Mouse (Mus musculus) mature B cell (primary cell): ENCODE measurements around the gene Abca13.
"Not testable (repeated sequence)": the region's sequence is repeated elsewhere in the genome, so short reads cannot be mapped to it uniquely, and the experiment has no call there.

Source experiments
- in situ Hi-C: fragments of 300-500 bp; cut with MboI; formaldehyde crosslinking; loops from 2 replicates; pipeline ENCODE4 v1.14.3; 2019

Gene Abca13

DNA sequence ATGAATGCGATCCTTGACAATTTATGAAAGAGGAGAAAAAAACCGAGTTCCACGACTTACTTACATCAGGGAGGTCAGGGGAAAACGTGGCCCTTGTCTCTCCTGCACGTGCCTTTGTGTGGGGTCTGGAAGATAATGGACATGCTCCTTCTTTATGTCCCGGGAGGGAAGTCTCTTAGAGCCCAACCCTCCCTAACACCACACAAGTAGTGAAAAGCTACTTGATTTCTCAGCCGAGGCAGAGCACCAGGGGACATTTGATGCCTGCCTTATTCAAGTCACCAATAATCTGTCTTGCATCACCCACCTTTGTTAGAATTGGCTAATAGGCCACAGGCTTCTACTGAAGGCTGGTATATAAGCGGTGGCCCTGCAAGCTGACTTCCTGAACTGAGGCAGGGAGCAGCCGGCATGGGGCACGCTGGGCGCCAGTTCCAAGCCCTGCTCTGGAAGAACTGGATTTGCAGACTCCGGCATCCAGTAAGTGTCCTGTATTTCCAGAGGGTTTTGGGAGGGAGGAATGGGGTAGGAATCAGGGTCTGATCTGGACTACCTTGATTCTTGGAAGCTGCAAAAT lies at the start of gene Abca13:
Gene Abca13, plus strand, starts transcription at position 388 of the 577 bp plus-strand sequence.
- in situ Hi-C loops = no loop called here

DNA sequence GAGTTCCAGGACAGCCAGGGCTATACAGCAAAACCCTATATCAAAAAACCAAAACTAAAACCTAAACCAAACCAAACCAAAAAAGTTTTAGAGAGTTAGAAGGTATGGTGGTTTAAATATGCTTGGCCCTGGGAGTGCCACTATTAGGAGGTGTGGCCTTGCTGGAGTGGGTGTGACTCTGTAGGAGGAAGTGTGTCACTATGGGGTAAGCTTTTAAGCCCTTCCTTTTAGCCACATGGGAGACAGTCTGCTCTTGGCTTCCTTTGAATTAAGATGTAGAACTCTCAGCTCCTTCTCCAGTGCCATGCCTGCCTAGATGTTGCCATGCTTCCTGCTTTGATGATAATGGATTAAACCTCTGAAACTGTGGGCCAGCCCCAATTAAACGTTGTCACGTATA lies 46.6 kb upstream of the Abca13 start:
- in situ Hi-C loops = no loop called here

DNA sequence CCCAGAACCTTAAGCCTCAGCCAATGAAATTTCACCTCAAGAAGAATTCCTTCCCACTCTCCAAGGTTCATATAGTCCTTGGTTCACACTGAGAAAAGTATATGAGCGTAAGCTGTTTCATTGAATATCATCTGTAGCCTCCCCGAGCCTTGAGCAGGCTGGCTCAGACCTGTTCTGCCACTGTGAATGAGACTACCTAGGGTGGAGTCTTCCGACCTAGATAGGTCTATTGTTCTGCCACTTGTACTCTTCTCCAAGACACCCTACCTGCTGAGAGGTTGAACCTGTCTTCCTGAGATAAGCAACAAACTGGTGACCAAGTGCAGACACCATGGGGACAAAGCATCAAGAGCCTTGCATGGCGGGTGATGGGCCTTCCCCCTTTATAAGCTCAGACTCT lies 45.6 kb upstream of the Abca13 start:
- in situ Hi-C loops = no loop called here

DNA sequence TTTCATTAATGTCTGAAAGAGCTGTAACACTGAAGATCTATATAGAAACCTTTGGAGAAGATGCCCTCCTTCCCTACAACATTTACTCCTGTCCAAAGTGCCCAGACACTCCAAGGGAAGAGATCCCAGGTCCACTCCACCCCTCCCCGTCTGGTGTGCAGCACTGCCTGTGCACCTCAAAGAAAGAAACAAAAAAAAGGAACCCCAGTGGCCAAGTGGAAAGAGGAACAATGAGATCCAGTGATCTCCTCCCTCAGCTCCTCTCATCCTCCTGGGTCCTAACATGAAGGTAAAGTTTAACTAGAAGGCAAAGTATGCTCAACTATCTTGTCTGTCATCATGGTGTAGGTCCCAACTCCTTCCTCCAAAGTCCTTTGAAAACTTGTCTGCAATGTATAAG lies 45.1 kb upstream of the Abca13 start:
- in situ Hi-C loops = no loop called here

DNA sequence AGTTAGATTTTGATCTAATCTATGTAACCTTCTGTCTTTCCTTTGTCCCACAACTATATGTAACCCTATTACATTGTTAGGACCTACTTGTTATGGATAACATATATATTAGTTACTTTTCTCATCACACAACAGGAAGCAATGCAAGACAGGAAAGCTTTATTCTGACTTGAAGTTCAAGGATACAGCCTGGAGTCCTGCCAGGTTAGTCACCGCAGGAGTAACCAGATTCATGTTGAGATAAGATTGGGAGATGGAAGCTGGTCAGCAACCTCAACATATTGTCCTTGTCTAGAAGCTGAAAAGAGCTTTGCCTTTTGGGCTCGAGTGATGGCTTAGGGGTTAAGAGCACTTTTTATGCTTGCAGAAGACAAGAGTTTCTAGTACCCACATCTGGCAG lies 43.5 kb upstream of the Abca13 start:
- in situ Hi-C loops = no loop called here

DNA sequence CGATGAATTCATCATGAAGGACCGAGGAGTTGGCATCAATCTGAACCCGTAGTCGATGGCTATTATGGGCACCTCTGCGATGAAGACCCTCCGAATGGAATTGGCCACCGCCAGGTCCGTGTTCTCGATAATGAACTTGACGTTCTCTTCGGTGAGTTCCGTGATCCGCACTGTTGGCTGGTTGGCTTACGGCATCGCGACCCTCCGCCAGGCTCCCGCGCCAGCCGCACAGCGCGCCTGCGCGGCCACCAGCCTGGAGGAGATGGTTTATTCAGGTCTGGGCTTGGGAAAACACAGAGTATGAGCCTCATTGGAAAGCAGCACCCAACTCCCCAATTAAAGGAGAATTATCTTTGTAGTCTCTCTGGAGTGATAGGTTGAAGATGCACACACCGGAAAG lies 41.3 kb upstream of the Abca13 start:
- in situ Hi-C loops = not testable (repeated sequence)

DNA sequence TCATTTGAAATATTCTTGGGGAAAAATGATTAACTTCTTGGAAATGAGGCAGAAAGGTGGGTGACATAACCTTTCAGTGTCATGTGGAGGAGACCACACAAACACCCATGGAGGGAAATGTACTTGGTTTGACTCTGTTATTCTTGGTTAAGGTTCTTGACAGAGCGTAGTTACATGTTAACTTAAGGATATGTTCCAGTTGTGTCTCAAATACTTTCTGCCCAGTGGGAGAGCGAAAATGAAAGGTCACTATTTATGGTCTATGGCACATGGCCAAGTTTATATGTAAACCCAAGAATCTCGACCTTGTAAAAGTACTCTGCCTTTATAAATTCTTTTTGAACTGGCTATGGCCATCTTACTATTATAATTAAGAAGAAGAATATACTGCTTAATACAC lies 31.8 kb upstream of the Abca13 start:
- in situ Hi-C loops = no loop called here

DNA sequence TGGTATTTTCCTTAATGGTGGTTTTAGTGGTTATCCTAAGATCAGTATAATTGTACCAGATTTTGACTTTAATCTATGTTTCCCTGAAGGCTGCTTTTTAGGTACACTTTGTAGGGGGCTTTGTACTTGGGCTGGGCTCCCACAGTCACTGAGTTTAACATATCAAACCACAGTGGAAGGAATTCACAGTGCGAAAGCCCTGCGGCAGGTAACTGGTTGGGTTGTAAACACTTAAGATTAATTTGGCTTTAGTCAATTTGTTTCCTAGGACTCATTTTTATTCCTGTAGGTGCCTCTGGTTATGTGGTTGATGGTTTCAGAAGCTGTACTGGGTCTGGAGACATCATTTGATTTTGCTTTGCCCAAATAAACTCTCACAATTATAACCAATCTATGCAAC lies 24.4 kb upstream of the Abca13 start:
- in situ Hi-C loops = no loop called here

DNA sequence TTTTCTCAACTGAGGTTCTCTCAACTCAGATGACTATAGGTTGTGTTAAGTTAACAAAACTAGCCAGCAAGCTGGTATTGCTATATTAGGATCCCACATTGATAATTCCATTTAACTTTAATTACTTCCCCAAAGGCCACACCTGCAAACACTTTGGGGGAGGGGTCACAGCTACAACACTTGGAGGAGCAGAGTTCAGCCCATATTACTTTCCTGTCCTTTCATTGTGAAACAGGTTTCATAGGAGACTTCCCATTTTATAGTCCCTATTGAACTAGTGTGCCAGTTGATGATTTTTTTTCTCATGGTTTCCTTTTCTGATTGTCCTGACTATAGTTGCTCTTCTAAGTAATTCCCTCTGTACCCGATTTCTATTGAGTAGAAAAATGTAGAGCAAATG lies 10.3 kb upstream of the Abca13 start:
- in situ Hi-C loops = no loop called here

DNA sequence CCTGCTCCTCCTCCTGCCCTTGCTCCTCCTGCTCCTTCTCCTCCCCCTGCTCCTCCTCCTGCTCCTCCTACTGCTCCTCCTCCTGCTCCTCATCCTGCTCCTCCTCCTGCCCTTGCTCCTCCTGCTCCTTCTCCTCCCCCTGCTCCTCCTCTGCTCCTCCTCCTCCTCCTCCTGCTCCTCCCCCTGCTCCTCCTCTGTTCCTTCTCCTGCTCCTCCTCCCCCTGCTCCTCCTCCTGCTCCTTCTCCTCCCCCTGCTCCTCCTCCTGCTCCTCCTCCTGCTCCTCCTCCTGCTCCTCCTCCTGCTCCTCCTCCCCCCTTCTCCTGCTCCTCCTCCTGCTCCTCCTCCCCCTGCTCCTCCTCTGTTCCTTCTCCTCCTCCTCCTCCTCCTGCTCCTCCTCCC lies 2.3 kb upstream of the Abca13 start:
- in situ Hi-C loops = not testable (repeated sequence)

DNA sequence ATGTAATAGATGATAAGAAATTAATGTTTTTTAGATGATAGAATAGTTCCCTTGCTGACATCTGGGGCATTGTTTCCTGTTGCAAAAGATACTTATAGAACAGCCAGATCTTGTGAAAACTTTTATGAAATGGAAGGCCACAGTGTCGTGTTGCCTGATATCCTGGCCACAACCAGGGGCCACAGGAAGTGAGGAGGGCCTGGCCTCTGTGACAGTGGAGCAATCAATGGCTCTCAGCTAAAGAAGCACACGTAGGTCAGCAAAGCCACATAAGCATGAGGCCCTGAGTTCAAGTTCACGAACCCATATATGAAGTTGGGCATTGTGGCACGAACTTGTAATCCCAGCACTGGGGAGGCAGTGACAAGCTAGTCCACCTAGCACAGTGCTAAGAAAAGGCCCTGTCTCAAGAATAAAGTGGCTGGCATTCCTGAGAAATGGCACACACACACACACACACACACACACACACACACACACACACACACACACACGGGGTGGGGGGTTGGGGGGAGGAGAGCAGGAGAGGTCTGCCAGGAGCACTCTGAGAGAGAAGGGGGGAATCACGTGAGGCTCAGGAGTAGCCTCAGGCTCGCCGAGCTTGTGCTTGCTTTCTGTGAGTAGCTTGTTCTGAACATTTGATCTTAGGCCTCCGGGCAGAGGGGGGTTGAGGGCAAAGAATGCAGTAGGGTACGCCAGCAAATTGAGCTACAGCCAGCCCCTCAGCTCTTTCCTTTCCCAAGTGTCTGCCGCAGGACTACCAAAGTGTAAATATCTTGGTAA lies 779 bp upstream of the Abca13 start:
- in situ Hi-C loops = no loop called here

DNA sequence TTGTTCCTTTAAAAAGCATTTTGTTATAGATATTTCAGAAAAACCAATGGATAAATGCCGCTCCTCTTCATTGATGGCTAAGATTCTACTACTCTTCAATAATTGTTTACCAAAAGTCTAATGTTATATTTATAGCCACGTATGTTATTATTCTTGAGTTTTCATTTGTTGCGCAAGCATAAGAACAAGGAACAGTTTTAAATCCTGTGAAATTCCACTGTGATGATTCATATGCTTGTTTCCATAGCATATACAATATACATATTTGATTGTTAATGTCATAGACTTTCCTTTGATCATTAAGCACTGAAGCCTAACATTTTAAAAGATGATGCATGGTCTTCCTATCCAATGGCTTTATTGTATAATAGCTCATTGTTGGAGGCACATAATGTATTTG lies 3.1 kb downstream of the Abca13 start:
- in situ Hi-C loops = no loop called here

DNA sequence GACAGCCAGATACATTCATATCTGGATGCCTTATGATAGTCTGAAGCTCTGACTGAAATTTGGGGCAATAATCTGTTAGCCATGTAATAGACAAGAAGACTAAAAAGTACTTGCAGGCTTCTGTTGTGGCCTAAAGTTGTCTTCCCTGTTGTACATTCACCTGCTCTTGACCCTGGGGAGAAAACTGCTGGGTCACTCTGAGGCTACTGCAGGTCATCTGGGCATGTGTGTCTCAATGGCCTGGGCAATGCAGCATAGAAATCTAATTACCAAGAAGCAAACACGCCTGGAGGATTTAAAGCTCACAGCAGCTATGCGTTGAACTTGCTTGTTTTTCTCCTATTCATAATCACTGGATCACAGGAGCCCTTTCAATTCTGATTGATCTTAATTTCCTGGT lies 8.1 kb downstream of the Abca13 start:
- in situ Hi-C loops = no loop called here

DNA sequence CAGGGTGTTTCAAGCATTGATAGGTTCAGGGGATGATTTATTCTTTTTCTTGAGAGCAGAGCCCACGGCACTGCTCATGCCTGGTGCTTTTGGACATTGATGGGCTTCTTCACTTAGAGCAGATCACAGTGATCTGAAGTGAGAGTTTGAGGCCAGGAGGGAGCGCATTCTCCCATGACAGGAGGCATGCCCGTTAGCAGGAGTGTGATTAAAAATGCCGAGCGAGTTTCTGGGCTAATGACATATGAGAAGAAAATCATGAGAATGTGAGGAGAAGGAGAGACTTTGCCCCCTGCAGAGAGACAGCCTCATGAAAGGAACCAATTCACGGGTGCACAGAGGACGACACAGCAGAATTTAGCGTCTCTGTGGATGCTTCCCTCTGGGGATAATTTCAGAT lies 19.0 kb downstream of the Abca13 start:
- in situ Hi-C loops = no loop called here

DNA sequence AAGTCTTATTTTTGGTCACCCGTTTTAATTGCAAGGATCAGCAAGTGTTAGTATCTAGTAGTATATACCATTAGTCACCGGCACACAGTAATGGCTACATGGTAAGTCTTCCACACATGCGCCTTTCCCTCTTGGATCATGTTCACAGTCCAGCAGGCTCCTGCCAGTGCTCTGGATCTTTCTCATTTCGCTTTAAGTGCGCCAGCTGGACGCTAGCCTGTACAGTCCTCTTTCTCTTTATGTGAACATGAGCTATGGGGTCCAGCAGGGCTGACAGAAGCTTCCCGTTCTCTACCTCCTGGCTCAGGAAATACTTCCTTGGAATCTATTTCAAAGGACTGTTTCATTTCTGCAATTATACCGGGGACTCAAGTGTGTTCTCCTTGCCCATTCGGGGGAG lies 21.8 kb downstream of the Abca13 start:
- in situ Hi-C loops = no loop called here

DNA sequence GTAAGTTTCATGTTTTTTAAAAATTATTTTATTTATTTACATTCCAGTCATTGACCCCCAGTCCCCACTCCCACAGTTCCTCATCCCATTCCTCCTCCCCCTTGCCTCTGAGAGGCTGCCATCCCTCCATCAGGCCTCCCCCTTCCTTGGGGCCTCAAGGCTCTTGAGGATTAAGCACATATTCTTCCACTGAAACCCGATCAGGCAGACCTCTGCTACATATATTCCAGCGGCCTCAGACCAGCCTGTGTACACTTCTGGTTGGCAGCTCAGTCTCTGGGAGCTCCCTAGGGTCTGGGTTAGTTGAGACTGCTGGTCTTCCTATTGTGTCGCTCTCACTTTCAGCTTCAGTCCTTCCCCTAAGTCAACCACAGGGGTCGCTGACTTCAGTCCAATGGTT lies 24.5 kb downstream of the Abca13 start:
- in situ Hi-C loops = no loop called here

DNA sequence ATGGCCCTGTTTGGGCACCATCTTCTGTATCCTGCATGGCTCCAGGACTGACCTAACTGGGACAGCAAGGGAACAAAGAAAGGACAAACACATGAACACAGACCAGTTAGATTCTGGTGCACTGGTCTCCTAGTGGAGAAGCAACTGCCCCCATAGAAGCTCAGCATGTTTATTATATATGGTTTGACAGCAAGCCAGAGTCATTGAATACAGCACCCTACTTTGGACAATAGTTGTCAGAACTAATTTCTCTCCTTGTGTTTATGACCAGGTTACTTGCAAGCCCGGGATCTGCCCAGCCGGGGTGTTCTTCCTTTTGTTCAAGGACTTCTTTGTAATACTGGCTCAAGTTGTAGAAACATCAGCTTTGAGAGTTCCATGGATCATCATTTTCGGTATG lies 28.8 kb downstream of the Abca13 start:
- in situ Hi-C loops = no loop called here

DNA sequence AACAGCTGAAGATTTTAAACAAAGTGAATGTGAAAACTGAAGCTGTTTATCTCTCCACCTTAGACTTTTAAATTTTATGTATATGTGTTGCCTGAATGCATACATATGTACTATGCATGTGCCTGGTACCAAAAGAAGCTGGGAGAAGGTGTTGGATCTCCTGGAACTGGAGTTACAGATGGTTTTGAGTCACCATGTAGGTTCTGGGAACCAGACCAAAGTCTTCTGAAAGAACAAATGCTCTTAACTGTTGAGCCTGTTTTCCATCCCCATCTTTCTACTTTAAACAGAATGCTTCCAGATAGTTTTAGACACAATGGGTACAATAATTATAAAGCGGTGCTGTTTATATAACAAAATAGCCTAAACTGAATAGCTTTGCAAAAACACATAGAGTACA lies 29.9 kb downstream of the Abca13 start:
- in situ Hi-C loops = no loop called here

DNA sequence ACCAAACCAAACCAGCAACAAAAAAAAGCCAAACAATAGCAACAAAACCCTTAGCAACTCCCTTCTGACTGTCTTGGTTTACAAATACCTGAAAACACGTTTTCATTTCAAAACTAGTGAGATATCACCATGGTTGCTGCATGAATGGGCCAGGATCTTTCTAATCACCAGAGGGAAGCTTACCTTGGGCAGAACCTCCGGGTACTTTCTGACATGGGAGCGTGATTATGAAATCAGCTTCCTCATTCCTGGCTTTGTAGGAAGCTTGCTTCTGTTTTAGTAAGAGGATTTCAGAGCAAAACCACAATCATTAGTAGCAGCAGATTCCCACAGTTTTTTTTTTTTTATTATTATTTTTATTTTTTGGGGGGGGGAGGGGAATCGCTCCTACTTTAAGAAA lies 34.7 kb downstream of the Abca13 start:
- in situ Hi-C loops = no loop called here

DNA sequence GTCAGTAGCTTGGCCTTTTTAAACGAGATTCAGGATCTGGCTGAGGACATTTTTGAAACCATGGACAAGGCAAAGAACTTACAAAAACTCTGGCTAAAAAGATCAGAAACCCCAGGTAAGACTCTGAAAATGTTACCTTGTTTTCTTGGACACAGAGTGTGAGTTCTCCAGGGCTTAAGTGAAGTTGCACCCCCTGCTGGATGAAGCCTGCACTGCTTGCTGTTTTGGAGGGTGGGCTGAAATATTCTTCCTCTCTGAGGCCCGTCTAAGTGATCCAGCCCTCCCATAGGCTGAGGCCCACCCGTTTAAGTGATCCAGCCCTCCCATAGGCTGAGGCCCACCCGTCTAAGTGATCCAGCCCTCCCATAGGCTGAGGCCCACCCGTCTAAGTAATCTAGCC lies 57.9 kb downstream of the Abca13 start:
- in situ Hi-C loops = not testable (repeated sequence)

DNA sequence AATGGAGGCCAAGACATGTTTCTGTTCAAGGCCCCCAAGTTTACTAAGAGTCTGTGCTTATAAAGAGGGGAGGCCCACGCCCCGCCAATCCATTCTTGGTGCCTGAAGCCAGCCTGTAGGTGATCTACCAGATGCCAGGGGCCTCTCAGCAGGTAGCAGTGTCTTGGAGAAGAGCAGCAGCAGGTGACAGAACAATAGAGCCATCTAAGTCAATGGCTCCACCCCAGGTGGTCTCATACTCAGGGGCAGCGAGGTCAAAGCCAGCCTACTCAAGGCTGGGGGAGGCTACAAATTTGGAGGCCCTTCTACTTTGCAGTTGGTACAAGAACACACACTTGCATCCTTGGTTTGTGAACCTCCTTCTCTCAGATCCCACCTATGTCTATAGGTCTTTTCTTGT lies 71.3 kb downstream of the Abca13 start:
- in situ Hi-C loops = not testable (repeated sequence)

DNA sequence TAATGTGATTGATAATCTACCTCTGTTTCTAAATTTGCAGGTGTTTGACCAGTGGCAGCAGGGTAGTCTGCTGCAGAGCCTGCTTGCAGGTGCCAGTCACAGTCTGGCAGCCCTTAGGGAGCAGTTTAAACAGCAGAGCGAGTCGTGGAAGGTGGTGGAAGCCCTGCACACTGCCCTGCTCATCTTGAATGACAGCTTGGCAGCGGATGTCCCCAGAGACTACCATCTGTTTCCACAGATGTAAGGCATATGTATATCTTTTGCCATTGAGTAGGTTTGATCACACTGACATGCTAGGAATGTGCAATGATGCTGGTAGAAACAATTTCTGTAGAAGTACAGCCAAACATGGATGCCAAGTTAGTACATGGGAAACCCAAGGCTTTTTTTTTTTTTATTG lies 77.3 kb downstream of the Abca13 start:
- in situ Hi-C loops = no loop called here

DNA sequence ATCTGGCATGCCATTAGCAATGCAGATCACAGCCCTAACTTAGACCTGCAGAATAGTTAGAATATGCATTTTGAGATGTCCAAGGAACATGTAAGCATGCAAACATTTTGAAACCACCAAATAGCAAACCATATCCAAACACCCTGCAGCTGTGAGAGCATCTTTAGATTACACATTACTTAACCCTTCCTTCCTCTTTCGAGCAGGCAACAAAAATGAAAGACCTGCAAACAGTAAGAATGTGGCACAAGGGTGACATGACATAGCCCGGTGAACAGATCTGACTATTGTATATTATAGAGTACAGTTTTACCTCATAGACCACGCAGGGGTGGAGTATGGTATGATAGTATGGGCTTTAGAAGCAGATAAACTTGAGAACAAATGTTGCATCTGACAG lies 93.5 kb downstream of the Abca13 start:
- in situ Hi-C loops = no loop called here

DNA sequence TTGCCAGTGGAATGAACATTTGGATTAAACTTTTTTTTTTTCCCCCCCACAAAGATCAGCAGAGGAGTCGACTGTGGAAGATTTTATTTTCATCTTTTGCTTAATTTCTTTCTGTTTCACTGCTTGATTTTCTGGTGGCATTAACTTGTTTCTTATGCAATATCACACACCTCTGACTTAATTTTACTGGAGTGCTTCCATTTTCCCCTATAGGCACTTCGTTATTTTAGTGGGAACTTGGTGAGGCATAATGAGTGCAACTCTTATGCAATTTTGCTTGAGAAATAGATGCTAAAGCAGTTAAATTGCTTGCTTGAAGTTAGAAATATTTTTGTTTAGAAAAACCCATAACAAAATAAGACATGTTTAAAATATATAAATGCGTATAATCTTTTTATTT lies 94.0 kb downstream of the Abca13 start:
- in situ Hi-C loops = no loop called here
